Mouse (Mus musculus) megakaryocyte, embryonic 14.5 days (primary cell): ENCODE results near the gene Tomm34. TPM values are rescaled to one million over a fixed set of nuclear protein-coding genes. Genes with fewer than 3 reads are reported as not detected.
"Not testable (repeated sequence)": the region's sequence is repeated elsewhere in the genome, so short reads cannot be mapped to it uniquely, and the experiment has no call there.

ENCODE experiments used
- H3K27me3 ChIP-seq: replicated peaks from 2 replicates; pipeline ENCODE3; 2012; ENCODE audit warnings: inconsistent platforms
- H3K36me3 ChIP-seq: replicated peaks from 2 replicates; pipeline ENCODE3; 2012; ENCODE audit warnings: low read length, inconsistent platforms, mixed read lengths
- H3K4me1 ChIP-seq: 2 replicates; pipeline ENCODE4 v1.6.1; 2012; ENCODE audit warnings: inconsistent platforms
- H3K4me3 ChIP-seq: replicated peaks from 2 replicates; pipeline ENCODE3; 2012; ENCODE audit warnings: moderate library complexity, mild to moderate bottlenecking, inconsistent platforms
- H3K9me3 ChIP-seq: 2 replicates; pipeline ENCODE4 v1.6.1; 2012; ENCODE audit warnings: inconsistent platforms
- FLI1 ChIP-seq: IDR thresholded peaks from 2 replicates; pipeline ENCODE4 v1.6.1; 2012; ENCODE audit warnings: low read length, inconsistent platforms, mixed read lengths
- GATA1 ChIP-seq: IDR thresholded peaks from 3 replicates; pipeline ENCODE4 v1.6.1; 2012; ENCODE audit warnings: mixed read lengths, low read length, inconsistent platforms, borderline replicate concordance
- polyA plus RNA-seq: library from polyadenylated mRNA; stranded (reverse); fragments of >175 nt; gene quantifications from 2 replicates; pipeline ENCODE4 v1.2.3, GENCODE M21; 2012; ENCODE audit warnings: low replicate concordance; ENCODE audit not compliant: insufficient read depth

Tomm34 gene
- polyA plus RNA-seq, 1 experiment: 17.4 TPM

DNA sequence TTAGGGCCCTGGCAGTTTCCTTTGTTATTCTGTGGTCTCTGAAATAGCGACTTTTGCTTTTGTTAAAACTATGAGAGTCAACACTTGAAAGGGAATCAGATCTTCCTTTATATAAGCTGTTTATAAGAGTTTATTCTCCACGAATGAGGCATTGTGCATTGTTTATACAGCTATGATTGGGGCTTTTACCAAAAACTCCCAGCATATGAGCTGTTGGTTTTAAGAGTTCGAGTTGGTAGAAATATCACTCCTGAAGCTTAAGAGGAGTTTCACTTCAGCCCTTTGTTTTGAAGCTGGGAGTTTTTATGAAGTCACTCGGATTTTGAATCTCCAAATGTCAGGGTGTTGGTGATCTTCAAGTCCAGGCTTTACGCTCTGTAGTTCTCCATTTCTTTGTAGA is 6.9 kb upstream of the Tomm34 start:
- peak overlapping the region; percentile 77 for H3K4me3 ChIP-seq

DNA sequence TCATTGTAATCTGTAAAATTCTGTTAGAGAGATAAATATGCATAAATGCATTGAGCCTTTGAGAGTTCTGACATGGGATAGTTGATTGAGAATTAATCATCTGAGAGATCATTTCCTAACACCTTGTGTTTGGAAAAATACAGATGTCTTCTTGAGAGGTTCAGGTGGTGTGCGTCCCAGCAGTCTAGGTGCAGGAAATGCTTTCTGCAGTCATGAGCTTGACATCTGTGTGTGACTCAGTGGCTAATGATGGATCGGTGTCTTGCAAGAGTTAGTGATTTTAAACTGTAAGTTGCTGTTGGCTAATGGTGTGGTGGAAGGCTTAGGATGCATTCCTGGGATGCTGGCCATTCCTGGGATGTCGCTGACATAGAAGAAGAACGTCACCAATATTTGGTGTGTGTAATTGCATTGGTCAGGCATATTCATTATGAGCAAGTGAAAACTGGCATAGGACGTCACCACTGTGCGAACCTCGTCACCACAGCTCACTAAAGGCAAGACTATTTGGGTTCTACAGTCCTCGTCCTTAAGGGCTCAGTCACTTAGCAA is 6.0 kb upstream of the Tomm34 start:
- Histone ChIP-seq H3K9me3 (no peaks in the 10 kb centered on the region), H3K4me3 (peak overlapping the region; percentile 82), H3K36me3 (peaks cover 53% of the 10 kb centered on the region), H3K27me3 (no peaks in the 10 kb centered on the region), H3K4me1 (peaks cover 72% of the 10 kb centered on the region)
- no peak for TF ChIP-seq FLI1
- no peak for TF ChIP-seq GATA1

More for the DNA sequence above, 6.9 kb upstream of the Tomm34 start:
- Histone ChIP-seq H3K36me3 (peaks cover 63% of the 10 kb centered on the region), H3K9me3 (no peaks in the 10 kb centered on the region), H3K4me1 (peaks cover 72% of the 10 kb centered on the region), H3K27me3 (no peaks in the 10 kb centered on the region)
- no peak for TF ChIP-seq GATA1
- TF ChIP-seq FLI1: no peak

DNA sequence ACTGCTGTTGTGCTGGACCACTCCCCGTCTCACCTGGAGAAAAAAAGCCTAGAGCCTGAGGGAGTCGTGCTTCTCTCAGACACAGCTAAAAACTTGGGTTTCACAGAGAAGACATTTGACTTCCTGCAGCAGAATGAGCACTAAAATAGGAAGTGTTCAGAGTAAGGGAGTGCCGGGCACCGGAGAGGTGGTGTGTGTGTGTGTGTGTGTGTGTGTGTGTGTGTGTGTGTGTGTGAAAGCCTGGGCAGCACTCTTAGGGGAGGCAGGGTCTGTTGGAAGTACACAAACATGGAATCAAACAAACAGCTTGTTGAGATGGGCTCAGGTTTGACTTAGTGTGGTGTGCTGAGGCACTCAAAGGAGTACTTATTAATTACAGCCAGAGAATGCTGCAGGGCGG is 4.1 kb upstream of the Tomm34 start:
- H3K27me3 ChIP-seq: no peaks in the 10 kb centered on the region
- H3K36me3 ChIP-seq: peaks cover 35% of the 10 kb centered on the region
- no peak for TF ChIP-seq GATA1
- no peak for TF ChIP-seq FLI1
- H3K9me3 ChIP-seq: no peaks in the 10 kb centered on the region
- peaks cover 68% of the 10 kb centered on the region for H3K4me1 ChIP-seq
- H3K4me3 ChIP-seq: peak overlapping the region; percentile 99

DNA sequence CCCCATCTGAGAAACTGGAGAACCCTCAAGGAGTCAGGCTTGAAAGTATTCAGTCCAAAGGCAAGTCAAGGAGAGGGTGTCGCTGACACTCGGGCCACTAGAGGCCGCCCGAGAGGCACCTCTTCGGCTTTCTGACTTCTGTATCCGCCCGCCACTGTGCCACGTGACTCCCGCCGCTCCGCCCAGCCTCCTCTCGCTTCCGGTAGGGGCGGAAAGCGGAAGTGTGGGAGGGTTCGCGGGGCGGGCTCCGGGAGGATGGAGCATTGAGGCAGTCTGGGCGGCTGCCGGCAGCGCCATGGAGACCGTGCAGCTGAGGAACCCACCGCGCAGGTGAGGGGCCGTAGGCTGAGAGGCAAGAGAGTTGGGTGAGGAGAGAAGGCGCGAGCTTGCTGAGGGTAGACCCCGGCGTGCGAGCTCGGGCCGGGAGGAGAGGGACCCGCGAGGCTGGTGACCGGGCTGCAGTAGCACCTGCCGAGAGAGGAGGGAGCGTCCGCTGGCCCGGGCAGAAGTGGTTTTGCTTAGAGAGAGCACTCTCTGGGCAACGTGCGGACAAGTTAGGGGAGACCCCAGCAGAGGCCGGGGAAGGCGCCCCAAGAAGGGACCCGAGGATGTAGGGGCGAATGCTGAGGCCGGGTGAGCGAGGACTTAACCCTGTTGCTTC is 3.1 kb upstream of the Tomm34 start:
- Histone ChIP-seq H3K36me3 (peaks cover 27% of the 10 kb centered on the region), H3K4me3 (peak overlapping the region; percentile 99), H3K4me1 (peaks cover 72% of the 10 kb centered on the region), H3K27me3 (no peaks in the 10 kb centered on the region), H3K9me3 (no peaks in the 10 kb centered on the region)
- TF ChIP-seq GATA1 (no peak), FLI1 (peak; percentile 96)

DNA sequence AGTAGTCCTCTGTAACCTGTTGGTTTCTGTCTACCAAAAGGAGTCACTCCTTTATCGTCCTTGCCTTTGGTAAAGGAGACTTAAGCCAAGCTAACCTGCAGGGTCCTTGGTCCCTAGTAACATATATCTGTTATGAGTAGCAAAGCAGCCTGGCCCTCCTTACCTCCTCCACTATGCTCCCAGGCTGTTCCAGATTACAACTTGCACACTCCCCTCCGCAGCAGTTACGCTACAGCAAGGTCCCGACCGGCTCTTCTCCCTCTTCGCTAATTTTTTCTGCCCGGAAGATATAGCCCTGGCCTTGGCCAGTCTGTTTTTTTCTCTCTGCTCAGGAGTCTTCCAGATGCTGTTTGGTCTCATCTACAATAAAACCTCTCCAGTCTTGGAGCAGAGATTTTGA is 2.2 kb upstream of the Tomm34 start:
- H3K27me3 ChIP-seq: no peaks in the 10 kb centered on the region
- no peaks in the 10 kb centered on the region for H3K9me3 ChIP-seq
- peaks cover 30% of the 10 kb centered on the region for H3K36me3 ChIP-seq
- TF ChIP-seq GATA1 (no peak), FLI1 (no peak)
- no peak overlapping the region for H3K4me3 ChIP-seq
- peaks cover 74% of the 10 kb centered on the region for H3K4me1 ChIP-seq

DNA sequence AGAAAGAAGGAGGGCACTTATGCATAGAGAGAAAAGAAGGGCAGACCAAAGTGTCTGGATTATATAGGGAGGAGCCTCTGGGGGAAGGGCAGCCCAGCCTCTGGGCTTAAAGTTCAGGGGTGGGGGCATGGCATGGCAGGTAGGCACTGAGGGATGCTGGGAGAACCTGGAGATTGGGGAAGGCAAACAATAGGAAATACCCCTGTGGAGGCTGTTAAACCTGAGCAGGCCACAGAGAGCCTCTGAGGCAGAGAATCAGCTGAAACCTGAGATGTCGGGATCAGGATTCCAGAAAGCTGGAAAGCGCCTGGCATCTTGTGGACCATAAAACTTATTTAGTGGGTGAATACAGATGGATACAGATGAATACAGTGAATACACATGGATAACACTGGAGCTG is 1.1 kb upstream of the Tomm34 start:
- TF ChIP-seq GATA1: no peak
- TF ChIP-seq FLI1: no peak
- no peaks in the 10 kb centered on the region for H3K9me3 ChIP-seq
- no peaks in the 10 kb centered on the region for H3K27me3 ChIP-seq
- no peak overlapping the region for H3K4me3 ChIP-seq
- H3K36me3 ChIP-seq: peaks cover 34% of the 10 kb centered on the region
- H3K4me1 ChIP-seq: peaks cover 72% of the 10 kb centered on the region

DNA sequence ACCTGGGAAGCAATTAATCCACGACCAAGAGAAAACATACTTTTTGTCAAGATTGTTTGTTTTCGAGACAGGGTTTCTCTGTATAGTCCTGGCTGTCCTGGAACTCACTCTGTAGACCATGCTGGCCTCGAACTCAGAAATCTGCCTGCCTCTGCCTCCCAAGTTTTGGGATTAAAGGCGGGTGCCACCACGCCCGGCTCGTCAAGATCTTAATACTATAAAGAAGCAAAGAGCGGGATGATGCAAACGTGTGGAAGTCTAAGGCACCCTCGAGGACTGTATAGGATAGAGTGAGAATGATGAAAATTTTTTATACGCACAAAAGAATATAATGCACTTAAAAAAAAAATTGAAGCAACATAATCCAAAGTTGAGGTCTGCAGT is 460 bp upstream of the Tomm34 start:
- Histone ChIP-seq H3K4me3 (peak overlapping the region; percentile 97), H3K36me3 (peaks cover 34% of the 10 kb centered on the region), H3K4me1 (peaks cover 67% of the 10 kb centered on the region)
- H3K27me3 ChIP-seq, H3K9me3 ChIP-seq: not testable (repeated sequence)

DNA sequence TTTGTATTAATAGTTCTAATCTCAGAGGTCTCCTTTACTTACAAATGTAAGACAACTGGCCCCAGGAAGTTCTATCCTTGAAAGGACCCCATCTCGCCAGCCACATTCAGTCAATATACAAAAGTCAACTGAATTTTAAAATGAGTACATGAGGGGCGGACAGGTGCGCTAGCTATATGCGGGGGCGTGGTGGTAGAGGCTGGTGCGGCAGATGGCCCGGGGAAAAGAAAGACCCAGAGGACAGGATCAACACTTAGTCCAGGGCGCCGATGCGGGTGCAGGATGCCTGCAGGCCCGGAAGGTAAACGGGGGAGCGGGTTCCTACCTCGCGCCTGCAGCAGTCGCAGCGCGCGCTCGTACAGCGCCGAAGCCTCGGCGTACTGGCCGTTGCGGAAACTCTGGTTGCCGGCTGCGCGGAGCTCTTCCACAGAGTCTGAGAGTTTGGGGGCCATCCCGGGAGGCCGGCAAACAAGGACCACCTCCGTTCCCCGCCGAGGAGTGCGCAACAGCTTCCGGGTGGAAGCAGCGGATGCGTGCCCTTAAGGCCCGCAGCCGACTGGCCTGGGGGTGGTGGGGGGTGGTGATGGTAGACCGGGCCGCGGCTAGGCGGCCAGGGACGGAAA is 716 bp downstream of the Tomm34 start, which contains the start of gene Stk4:
Gene Stk4 (plus strand): TSS at position 181 of the 623 bp plus-strand sequence.
- H3K4me1 ChIP-seq: peaks cover 55% of the 10 kb centered on the region
- H3K9me3 ChIP-seq: no peaks in the 10 kb centered on the region
- H3K4me3 ChIP-seq: peak within 1 kb of the TSS; percentile 97
- peaks cover 39% of the 10 kb centered on the region for H3K36me3 ChIP-seq
- no peaks in the 10 kb centered on the region for H3K27me3 ChIP-seq
- TF ChIP-seq GATA1: no peak

DNA sequence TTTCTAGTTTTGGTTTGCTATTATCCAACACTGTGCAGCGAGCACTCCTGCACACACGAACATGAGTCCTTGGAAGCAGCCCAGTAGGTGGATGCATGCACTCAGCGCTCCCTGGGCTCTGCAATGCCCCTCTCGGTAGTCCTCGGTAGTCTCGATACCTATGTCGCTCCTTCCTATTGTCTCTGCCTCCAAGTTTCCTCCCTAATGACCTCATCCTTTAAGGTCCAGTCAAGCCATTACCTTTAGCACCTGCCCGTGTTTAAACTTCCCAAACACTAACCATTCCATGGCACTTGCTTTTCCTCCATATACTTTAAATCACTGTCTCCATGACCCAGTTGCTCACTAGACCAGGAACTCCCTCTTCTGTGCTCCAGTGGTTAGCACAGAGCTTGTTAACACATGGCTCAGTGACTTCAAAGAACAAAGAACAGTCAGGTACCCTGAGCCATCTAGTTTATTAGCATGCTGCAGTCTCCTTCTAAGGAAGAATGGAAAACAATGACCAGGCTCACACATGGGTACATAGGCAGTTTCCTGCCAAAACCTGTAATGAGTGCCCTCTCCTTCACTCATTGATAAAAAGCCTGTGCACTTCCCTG is 11.2 kb downstream of the Tomm34 start:
- no peak overlapping the region for H3K4me3 ChIP-seq
- peaks cover 95% of the 10 kb centered on the region for H3K36me3 ChIP-seq
- H3K4me1 ChIP-seq: peaks cover 3% of the 10 kb centered on the region
- H3K9me3 ChIP-seq: no peaks in the 10 kb centered on the region
- H3K27me3 ChIP-seq: no peaks in the 10 kb centered on the region
- TF ChIP-seq FLI1 (no peak), GATA1 (no peak)

DNA sequence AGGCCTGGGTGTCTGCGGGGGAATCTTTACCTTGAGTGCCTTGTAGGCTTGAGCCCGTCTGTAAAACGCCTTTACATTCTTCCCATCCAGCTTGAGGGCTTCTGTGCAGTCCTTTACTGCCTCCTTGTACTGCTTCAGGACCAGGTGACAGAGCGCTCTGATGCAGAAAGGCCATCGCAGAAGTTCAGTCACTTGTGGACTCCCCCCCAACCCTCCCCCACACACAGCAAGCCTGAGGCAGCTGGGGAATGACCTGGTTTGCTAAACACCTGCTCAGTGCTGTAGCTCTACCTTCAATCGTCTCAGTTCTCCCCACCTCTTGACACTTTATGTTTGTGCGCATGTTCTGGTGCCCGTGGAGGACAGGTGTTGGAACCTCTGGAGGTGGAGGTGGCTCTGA is 16.3 kb downstream of the Tomm34 start:
- TF ChIP-seq GATA1 (no peak), FLI1 (no peak)
- Histone ChIP-seq H3K27me3 (no peaks in the 10 kb centered on the region), H3K4me3 (no peak overlapping the region), H3K4me1 (no peaks in the 10 kb centered on the region), H3K9me3 (no peaks in the 10 kb centered on the region), H3K36me3 (peaks cover 96% of the 10 kb centered on the region)

DNA sequence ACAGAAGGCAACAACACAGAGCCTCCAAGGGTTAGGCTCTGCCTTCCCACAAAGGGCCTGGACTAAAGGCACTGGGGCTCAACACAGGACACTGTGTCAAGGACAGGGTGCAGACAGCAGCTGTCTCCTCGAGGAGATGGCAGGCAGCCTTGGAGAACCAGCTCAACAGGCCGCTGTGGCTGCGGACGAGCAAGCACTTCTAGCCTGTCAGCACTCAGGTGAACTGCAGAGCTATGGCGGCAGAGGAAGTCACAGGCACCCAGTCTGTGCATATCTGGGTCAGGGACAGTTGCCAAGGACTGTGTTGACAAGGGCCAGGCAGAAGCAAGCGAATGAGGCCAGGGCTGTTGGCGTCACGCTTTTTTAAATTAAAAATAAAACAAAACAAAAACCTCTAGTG is 17.2 kb downstream of the Tomm34 start:
- no peaks in the 10 kb centered on the region for H3K4me1 ChIP-seq
- H3K9me3 ChIP-seq: no peaks in the 10 kb centered on the region
- no peaks in the 10 kb centered on the region for H3K27me3 ChIP-seq
- H3K36me3 ChIP-seq: peaks cover 91% of the 10 kb centered on the region
- no peak overlapping the region for H3K4me3 ChIP-seq
- TF ChIP-seq GATA1: no peak
- no peak for TF ChIP-seq FLI1
